Mouse (Mus musculus) neural tube, embryonic 15.5 days (tissue): ENCODE results near the gene Kctd11. TPM values are rescaled to one million over a fixed set of nuclear protein-coding genes. Genes with fewer than 3 reads are reported as not detected.

Source experiments
- ATAC-seq: fragments of 200-750 bp; cut with Nextera tagmentation; 2 replicates; pipeline ENCODE4 v1.8.0; 2017; ENCODE audit warnings: mild to moderate bottlenecking, moderate TSS enrichment, moderate library complexity; ENCODE audit not compliant: low FRiP score
- H3K27ac ChIP-seq: fragments of 300-500 bp; sonication (generic); replicated peaks from 2 replicates; pipeline ENCODE4 v1.5.1; 2015; ENCODE audit warnings: mild to moderate bottlenecking, inconsistent platforms
- H3K27me3 ChIP-seq: fragments of 300-500 bp; sonication (generic); replicated peaks from 2 replicates; pipeline ENCODE4 v1.6.1; 2015; ENCODE audit warnings: inconsistent platforms
- H3K36me3 ChIP-seq: fragments of 300-500 bp; sonication (generic); 2 replicates; pipeline ENCODE4 v1.6.1; 2015; ENCODE audit warnings: inconsistent platforms
- H3K4me1 ChIP-seq: fragments of 300-500 bp; sonication (generic); 2 replicates; pipeline ENCODE4 v1.6.1; 2015; ENCODE audit warnings: inconsistent platforms
- H3K4me2 ChIP-seq: fragments of 300-500 bp; sonication (generic); 2 replicates; pipeline ENCODE4 v1.6.1; 2015; ENCODE audit warnings: inconsistent platforms, mild to moderate bottlenecking, moderate library complexity
- H3K4me3 ChIP-seq: fragments of 300-500 bp; sonication (generic); replicated peaks from 2 replicates; pipeline ENCODE4 v1.5.1; 2015; ENCODE audit warnings: mild to moderate bottlenecking, inconsistent platforms
- H3K9ac ChIP-seq: fragments of 300-500 bp; sonication (generic); replicated peaks from 2 replicates; pipeline ENCODE4 v1.6.1; 2015; ENCODE audit warnings: mild to moderate bottlenecking, inconsistent platforms
- H3K9me3 ChIP-seq: fragments of 300-500 bp; sonication (generic); replicated peaks from 2 replicates; pipeline ENCODE4 v1.6.1; 2016; ENCODE audit warnings: inconsistent platforms
- WGBS: fragments of 180-500 bp; shearing (Covaris S2); methylation state at CpG from one replicate; pipeline ENCODE4 v1.1.7; 2015; ENCODE audit warnings: mixed read lengths; 5-methylcytosine and 5-hydroxymethylcytosine counted together
- microRNA-seq: library from miRNA; unstranded; fragments of <30 nt; microRNA quantifications from one replicate; pipeline ENCODE4, GENCODE M21; 2017
- polyA plus RNA-seq: library from polyadenylated mRNA; unstranded; fragments of >200 nt; fragmentation: Nextera tagmentation; extraction: Ambion mirVana; gene quantifications from 2 replicates; pipeline ENCODE4 v1.2.1, GENCODE M21; 2015

Gene Kctd11
- polyA plus RNA-seq, 1 experiment from 2014 or later, result 2.1 TPM

DNA sequence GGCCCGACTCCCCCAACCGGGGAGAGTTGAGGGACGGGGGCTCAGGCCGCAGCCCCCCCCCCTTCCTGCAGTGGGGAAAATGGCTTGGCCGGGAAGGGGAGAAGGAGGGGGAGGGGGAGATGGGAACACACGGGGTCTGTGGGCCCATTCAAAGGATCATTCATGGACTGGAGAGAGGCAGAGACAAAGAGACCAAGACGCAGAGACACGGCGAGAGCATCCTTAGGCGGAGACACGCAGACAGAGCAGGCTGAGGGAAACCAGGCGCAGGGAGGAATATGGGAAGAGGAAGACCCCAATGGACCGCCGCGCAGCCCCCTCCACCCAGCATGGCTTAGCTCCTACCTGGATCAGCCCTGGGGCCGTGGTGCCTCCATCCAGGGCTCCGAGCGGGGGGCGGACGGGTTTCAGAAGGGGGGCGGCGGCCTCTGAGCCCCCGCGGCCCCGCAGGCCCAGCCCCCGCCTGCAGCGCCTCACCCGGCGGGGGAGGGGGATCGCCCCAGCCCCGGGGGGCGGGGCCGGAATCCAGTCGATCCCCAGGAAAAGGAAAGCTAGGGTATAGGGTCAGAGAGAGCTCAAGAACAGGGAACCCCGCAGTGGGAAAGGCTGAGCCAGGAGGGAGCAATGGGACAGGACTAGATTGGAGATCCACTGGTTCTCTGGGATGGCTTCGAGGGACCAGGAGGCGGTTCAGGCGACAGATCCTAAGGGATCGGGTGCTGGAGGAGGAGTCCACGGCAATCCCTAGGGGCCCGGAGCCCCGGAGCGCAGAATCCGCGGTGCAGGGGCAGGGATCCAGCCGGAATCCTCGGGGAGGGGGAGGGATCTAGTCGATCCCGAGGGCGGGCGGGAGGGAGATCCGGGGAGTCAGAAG, 44.3 kb downstream of the Kctd11 start:
- Histone ChIP-seq H3K36me3 (peaks cover 19% of the 10 kb centered on the region), H3K9me3 (no peaks in the 10 kb centered on the region), H3K9ac (peak overlapping the region; percentile 98), H3K4me2 (peak overlapping the region; percentile 94), H3K4me3 (peak overlapping the region; percentile 89), H3K27ac (peak overlapping the region; percentile 98), H3K27me3 (no peaks in the 10 kb centered on the region), H3K4me1 (peaks cover 49% of the 10 kb centered on the region)
- WGBS, result under 1% methylated on average over 45 of the region's 52 CpGs
- peak; percentile 4; the same call in 1 of the 2 replicates for ATAC-seq

DNA sequence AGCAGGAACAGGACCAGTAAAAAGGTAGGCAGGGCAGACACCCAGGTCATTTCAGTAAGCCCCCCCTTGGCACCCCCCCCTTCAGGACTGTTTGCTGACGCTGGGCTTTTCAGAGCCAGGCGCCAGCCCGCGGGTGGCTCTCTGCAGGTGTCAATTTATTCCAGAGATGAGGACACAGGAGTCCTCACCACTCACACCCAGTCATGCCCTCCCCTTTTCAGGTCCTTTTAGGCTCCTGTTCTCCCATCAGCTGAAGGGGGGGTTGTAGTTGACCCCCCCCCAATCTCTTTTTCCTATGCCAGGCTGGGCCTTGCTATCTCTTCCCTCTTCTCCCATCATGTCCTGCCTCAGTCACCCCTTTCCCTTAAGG, 45.3 kb downstream of the Kctd11 start:
- peak overlapping the region; percentile 89 for H3K4me3 ChIP-seq

DNA sequence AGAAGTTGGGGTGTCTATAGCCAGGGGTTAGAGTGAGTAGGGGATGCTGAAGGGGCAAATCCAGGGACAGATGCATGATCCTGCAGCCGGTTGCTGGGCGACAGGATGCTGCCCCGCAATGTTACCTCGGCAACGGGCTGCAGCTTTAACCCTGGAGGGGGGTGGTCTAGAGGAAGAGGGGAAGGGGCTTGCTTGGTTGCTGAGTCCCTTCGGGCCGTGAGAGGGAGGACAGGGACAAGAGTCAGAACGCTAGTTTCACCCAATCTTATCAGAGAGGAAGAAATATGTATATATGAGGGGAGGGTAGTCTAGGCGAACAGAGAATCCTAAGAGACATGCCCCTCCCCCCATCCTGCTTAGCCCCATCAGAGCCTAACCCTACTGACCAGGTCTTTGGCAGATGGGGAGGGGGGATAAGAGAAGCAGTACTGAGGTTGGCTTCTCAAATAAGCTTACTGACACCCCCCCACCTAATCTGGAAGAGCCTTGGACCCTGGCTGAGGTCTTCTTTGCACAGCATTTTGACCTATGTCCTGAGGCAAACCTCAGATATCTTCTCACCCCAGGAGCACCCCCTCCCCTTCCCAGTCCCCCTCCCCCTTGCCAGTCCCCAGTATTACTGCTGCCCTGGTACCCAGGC, 45.8 kb downstream of the Kctd11 start:
- 5% methylated on average over 9 of the region's 9 CpGs for WGBS
- H3K27me3 ChIP-seq, result no peaks in the 10 kb centered on the region
- peak overlapping the region; percentile 89 for H3K4me3 ChIP-seq
- peaks cover 49% of the 10 kb centered on the region for H3K4me1 ChIP-seq
- no peaks in the 10 kb centered on the region for H3K9me3 ChIP-seq
- peaks cover 23% of the 10 kb centered on the region for H3K36me3 ChIP-seq
- H3K9ac ChIP-seq, result peak overlapping the region; percentile 98
- peak overlapping the region; percentile 94 for H3K4me2 ChIP-seq
- peak overlapping the region; percentile 98 for H3K27ac ChIP-seq
- no peak for ATAC-seq

More for the DNA sequence above, 45.3 kb downstream of the Kctd11 start:
- Histone ChIP-seq H3K27ac (peak overlapping the region; percentile 98), H3K9me3 (no peaks in the 10 kb centered on the region), H3K9ac (peak overlapping the region; percentile 98), H3K4me1 (peaks cover 49% of the 10 kb centered on the region), H3K27me3 (no peaks in the 10 kb centered on the region), H3K4me2 (peak overlapping the region; percentile 94), H3K36me3 (peaks cover 23% of the 10 kb centered on the region)
- 4% methylated on average over 4 of the region's 4 CpGs for WGBS
- no peak for ATAC-seq

DNA sequence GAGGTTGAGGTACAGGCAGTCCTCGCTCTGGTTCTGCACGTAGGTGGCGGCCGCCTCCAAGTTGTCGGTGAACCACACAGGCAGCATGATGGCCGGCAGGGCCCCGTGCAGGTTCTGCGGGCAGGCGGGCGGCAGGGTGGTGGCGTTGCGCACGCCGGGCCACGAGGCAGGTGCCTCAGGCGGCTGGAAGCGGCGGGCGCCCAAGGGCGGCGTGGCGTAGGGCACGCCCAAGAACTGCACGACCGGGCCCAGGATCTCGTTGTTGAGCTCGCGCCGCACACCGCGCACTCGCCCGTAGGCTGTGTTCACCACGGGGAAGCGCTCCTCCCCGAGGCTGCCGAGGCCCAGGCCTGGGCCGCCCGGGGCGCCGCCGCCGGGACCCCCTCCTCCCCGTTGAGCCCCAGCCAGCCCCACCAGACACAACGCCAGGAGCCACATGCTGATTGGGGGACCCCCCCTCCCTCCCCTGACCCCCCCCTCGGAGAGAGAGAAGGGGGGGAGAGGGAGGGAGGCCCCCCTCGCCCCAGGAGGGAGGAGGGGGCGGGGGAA, 47.1 kb downstream of the Kctd11 start:
- WGBS, result 3% methylated on average over 41 of the region's 48 CpGs
- H3K4me2 ChIP-seq, result peak overlapping the region; percentile 94

DNA sequence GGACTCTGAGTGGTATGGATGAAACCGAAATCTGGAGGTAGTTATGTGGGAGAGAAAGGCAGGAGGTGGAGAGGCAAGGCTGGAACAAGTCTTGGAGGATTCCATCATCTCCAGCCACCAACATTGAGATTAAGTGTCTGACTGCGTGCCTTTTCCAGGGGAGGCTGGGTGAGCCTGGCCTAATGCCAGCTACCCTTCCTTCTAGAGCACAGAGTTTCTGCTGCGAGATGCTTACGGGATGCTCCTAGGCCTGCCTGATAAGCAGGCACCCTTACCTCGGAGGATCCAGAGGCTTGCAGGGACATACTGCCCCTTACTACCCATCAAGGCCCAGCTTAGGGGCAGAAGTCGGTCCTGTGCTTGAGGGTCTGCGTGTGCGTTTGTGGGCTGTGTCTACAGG, 47.7 kb downstream of the Kctd11 start:
- peak overlapping the region; percentile 89 for H3K4me3 ChIP-seq
- H3K9me3 ChIP-seq, result no peaks in the 10 kb centered on the region
- peak overlapping the region; percentile 54; the same call in 1 of the 2 replicates for H3K27ac ChIP-seq
- peaks cover 39% of the 10 kb centered on the region for H3K4me1 ChIP-seq
- no peaks in the 10 kb centered on the region for H3K27me3 ChIP-seq
- peak overlapping the region; percentile 94 for H3K4me2 ChIP-seq
- peaks cover 32% of the 10 kb centered on the region for H3K36me3 ChIP-seq
- ATAC-seq, result no peak
- peak overlapping the region; percentile 98 for H3K9ac ChIP-seq
- WGBS, result 49% methylated on average over 8 of the region's 8 CpGs

More for the DNA sequence above, 47.1 kb downstream of the Kctd11 start:
- Histone ChIP-seq H3K27ac (peak overlapping the region; percentile 54), H3K27me3 (no peaks in the 10 kb centered on the region), H3K9ac (peak overlapping the region; percentile 98), H3K4me1 (peaks cover 42% of the 10 kb centered on the region), H3K9me3 (no peaks in the 10 kb centered on the region), H3K4me3 (peak overlapping the region; percentile 89), H3K36me3 (peaks cover 28% of the 10 kb centered on the region)
- ATAC-seq, result no peak

DNA sequence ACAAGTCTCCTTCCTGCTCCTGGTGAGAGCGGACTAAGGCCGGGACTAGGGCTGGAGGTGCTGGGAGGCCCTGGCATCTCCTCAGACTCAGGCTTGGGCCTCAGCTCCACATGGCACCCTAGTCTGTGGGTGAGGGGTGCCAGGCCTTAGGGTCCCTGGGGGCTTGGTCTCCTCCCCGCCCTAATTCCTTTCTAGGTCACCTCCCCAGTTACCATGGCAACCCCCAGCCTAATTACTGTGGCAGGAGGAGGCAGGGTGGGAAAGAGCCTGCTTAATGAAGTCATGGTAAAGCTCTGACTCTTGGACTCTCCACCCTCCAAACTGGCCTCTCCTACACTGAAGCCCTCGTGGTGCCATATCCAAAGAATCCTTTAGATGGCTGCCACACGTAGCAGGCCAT, 52.4 kb downstream of the Kctd11 start:
- Histone ChIP-seq H3K4me2 (no peak overlapping the region), H3K27me3 (no peaks in the 10 kb centered on the region), H3K9ac (no peak overlapping the region), H3K27ac (no peak overlapping the region), H3K4me3 (no peak overlapping the region), H3K9me3 (no peaks in the 10 kb centered on the region), H3K36me3 (peaks cover 79% of the 10 kb centered on the region), H3K4me1 (peaks cover 15% of the 10 kb centered on the region)
- 48% methylated on average over 5 of the region's 5 CpGs for WGBS
- no peak for ATAC-seq

Small RNA genes lying within 50 kb of the gene (microRNA-seq; reads per million reads assigned to microRNA genes)
- gene Mir6924, result not detected

Other genes starting within 250 kb of the Kctd11 start
- 32.5 and 38.7 TPM in 2 replicates for gene Fxr2, start 248.4 kb downstream of the Kctd11 start, polyA plus RNA-seq
- gene Sox15, start 226.1 kb downstream of the Kctd11 start, polyA plus RNA-seq, result not detected in 2 replicates
- 95.1 and 101 TPM in 2 replicates for gene Mpdu1, start 218.8 kb downstream of the Kctd11 start, polyA plus RNA-seq
- gene Cd68, start 215.3 kb downstream of the Kctd11 start, polyA plus RNA-seq, result 9.0 and 13.0 TPM in 2 replicates
- 437 and 477 TPM in 2 replicates for gene Eif4a1, start 209.0 kb downstream of the Kctd11 start, polyA plus RNA-seq
- 90.8 and 109 TPM in 2 replicates for gene Senp3, start 199.3 kb downstream of the Kctd11 start, polyA plus RNA-seq
- gene Tnfsf13, start 195.6 kb downstream of the Kctd11 start, polyA plus RNA-seq, result 0.19 and 0.43 TPM in 2 replicates
- 4.1 and 5.3 TPM in 2 replicates for gene Tnfsf12, start 185.6 kb downstream of the Kctd11 start, polyA plus RNA-seq
- gene Tnfsfm13, start 185.3 kb downstream of the Kctd11 start, polyA plus RNA-seq, result 1.8 and 2.3 TPM in 2 replicates
- gene Polr2a, start 122.8 kb downstream of the Kctd11 start, polyA plus RNA-seq, result 13.2 and 18.7 TPM in 2 replicates
- 0.19 TPM in 1 of 2 replicates, not detected in the other for gene Slc35g3, start 119.4 kb downstream of the Kctd11 start, polyA plus RNA-seq
- gene Zbtb4, start 115.5 kb downstream of the Kctd11 start, polyA plus RNA-seq, result 4.7 and 5.3 TPM in 2 replicates
- 2.1 and 3.0 TPM in 2 replicates for gene Chrnb1, start 85.5 kb downstream of the Kctd11 start, polyA plus RNA-seq
- 8.5 and 8.7 TPM in 2 replicates for gene Fgf11, start 79.5 kb downstream of the Kctd11 start, polyA plus RNA-seq
- 1.1 and 4.2 TPM in 2 replicates for gene Tmem102, start 75.8 kb downstream of the Kctd11 start, polyA plus RNA-seq
- gene Gm39566, start 66.1 kb downstream of the Kctd11 start, polyA plus RNA-seq, result not detected in 2 replicates
- gene Spem2, start 62.9 kb downstream of the Kctd11 start, polyA plus RNA-seq, result not detected in 2 replicates
- gene Spem1, start 59.2 kb downstream of the Kctd11 start, polyA plus RNA-seq, result 0.29 and 0.34 TPM in 2 replicates
- gene Nlgn2, start 43.6 kb downstream of the Kctd11 start, polyA plus RNA-seq, result 19.4 and 21.4 TPM in 2 replicates
- 368 and 430 TPM in 2 replicates for gene Tmem256, start 42.9 kb downstream of the Kctd11 start, polyA plus RNA-seq
- gene Plscr3, start 35.0 kb downstream of the Kctd11 start, polyA plus RNA-seq, result 44.3 and 53.1 TPM in 2 replicates
- gene Tnk1, start 22.7 kb downstream of the Kctd11 start, polyA plus RNA-seq, result 0.19 and 1.9 TPM in 2 replicates
- gene Tmem95, start 3.4 kb downstream of the Kctd11 start, polyA plus RNA-seq, result not detected in 2 replicates
- gene Acap1, start 14.1 kb upstream of the Kctd11 start, polyA plus RNA-seq, result 0.40 and 16.3 TPM in 2 replicates
- 6.3 and 6.5 TPM in 2 replicates for gene 2810408A11Rik, start 19.6 kb upstream of the Kctd11 start, polyA plus RNA-seq
- gene Neurl4, start 19.7 kb upstream of the Kctd11 start, polyA plus RNA-seq, result 15.7 and 17.0 TPM in 2 replicates
- gene Gps2, start 32.5 kb upstream of the Kctd11 start, polyA plus RNA-seq, result 63.1 and 64.7 TPM in 2 replicates
- gene Eif5a, start 40.6 kb upstream of the Kctd11 start, polyA plus RNA-seq, result 1,034 and 1,270 TPM in 2 replicates
- gene Ybx2, start 54.4 kb upstream of the Kctd11 start, polyA plus RNA-seq, result 5.0 and 6.3 TPM in 2 replicates
- 4.4 and 8.5 TPM in 2 replicates for gene Slc2a4, start 66.8 kb upstream of the Kctd11 start, polyA plus RNA-seq
- 0.33 and 64.8 TPM in 2 replicates for gene Cldn7, start 83.4 kb upstream of the Kctd11 start, polyA plus RNA-seq
- gene Ctdnep1, start 99.8 kb upstream of the Kctd11 start, polyA plus RNA-seq, result 23.6 and 27.2 TPM in 2 replicates
- gene Elp5, start 101.1 kb upstream of the Kctd11 start, polyA plus RNA-seq, result 159 and 167 TPM in 2 replicates
- gene Gabarap, start 109.7 kb upstream of the Kctd11 start, polyA plus RNA-seq, result 549 and 565 TPM in 2 replicates
- gene Phf23, start 114.4 kb upstream of the Kctd11 start, polyA plus RNA-seq, result 53.5 and 57.8 TPM in 2 replicates
- 22.6 and 25.1 TPM in 2 replicates for gene Dvl2, start 119.2 kb upstream of the Kctd11 start, polyA plus RNA-seq
- 61.7 and 65.7 TPM in 2 replicates for gene Acadvl, start 134.0 kb upstream of the Kctd11 start, polyA plus RNA-seq
- 20.1 and 24.7 TPM in 2 replicates for gene Dlg4, start 135.5 kb upstream of the Kctd11 start, polyA plus RNA-seq
- 1.7 and 2.1 TPM in 2 replicates for gene Asgr1, start 172.7 kb upstream of the Kctd11 start, polyA plus RNA-seq
- 0.18 TPM in 1 of 2 replicates, not detected in the other for gene Asgr2, start 211.2 kb upstream of the Kctd11 start, polyA plus RNA-seq
- gene Mgl2, start 248.9 kb upstream of the Kctd11 start, polyA plus RNA-seq, result 0.38 and 0.55 TPM in 2 replicates